Mouse (Mus musculus) intestine, embryonic 14.5 days (tissue): ENCODE measurements at regions not wholly inside any gene's neighbourhood (a gene's known extent, or its start where the extent isn't known, plus 50 kb on each side); places are given as distances from the start of the nearest gene placed in this dataset.

Experiments
- ATAC-seq: fragments of 200-750 bp; cut with Nextera tagmentation; replicated peaks from 2 replicates; pipeline ENCODE4 v1.8.0; 2017; ENCODE audit warnings: low read depth, moderate number of reproducible peaks, moderate TSS enrichment, moderate library complexity; ENCODE audit not compliant: low FRiP score, low TSS enrichment
- DNase-seq: peaks from one replicate; pipeline ENCODE4 v3.0.0-alpha.2; 2018; ENCODE audit warnings: low spot score
- H3K27ac ChIP-seq: fragments of 300-500 bp; sonication (generic); 2 replicates; pipeline ENCODE4 v1.5.1; 2014; ENCODE audit warnings: low read depth, mild to moderate bottlenecking, control low read depth
- H3K27me3 ChIP-seq: fragments of 300-500 bp; sonication (generic); replicated peaks from 2 replicates; pipeline ENCODE4 v1.6.1; 2014; ENCODE audit warnings: low read length, control low read depth; ENCODE audit not compliant: control insufficient read depth, insufficient read depth
- H3K36me3 ChIP-seq: fragments of 300-500 bp; sonication (generic); 2 replicates; pipeline ENCODE4 v1.6.1; 2014; ENCODE audit warnings: low read length, control low read depth; ENCODE audit not compliant: control insufficient read depth, insufficient read depth
- H3K4me1 ChIP-seq: fragments of 300-500 bp; sonication (generic); replicated peaks from 2 replicates; pipeline ENCODE4 v1.6.1; 2014; ENCODE audit warnings: low read length, control low read depth, mixed read lengths; ENCODE audit not compliant: control insufficient read depth, insufficient read depth
- H3K4me2 ChIP-seq: fragments of 300-500 bp; sonication (generic); 2 replicates; pipeline ENCODE4 v1.6.1; 2014; ENCODE audit warnings: low read length
- H3K4me3 ChIP-seq: fragments of 300-500 bp; sonication (generic); 2 replicates; pipeline ENCODE4 v1.5.1; 2014; ENCODE audit warnings: low read depth, low read length, control low read depth, mixed read lengths
- H3K9ac ChIP-seq: fragments of 300-500 bp; sonication (generic); 2 replicates; pipeline ENCODE4 v1.6.1; 2014; ENCODE audit warnings: mild to moderate bottlenecking, low read length
- H3K9me3 ChIP-seq: fragments of 300-500 bp; sonication (generic); 2 replicates; pipeline ENCODE4 v1.6.1; 2016; ENCODE audit warnings: low read length, control low read depth; ENCODE audit not compliant: control insufficient read depth
- WGBS: fragments of 180-500 bp; shearing (Covaris S2); extraction: QIAGEN DNeasy Blood & Tissue Kit; methylation state at CpG from one replicate; pipeline ENCODE4 v1.1.7; 2014; 5-methylcytosine and 5-hydroxymethylcytosine counted together

- Histone ChIP-seq H3K27me3 (no peaks in the 10 kb centered on the region), H3K4me2 (peak overlapping the region; percentile 42), H3K4me3 (0 out of 2 replicates have a peak overlapping the region, but pooled peaks have one; percentile 8), H3K36me3 (no peaks in the 10 kb centered on the region), H3K4me1 (peaks cover 31% of the 10 kb centered on the region), H3K27ac (peak overlapping the region; percentile 79), H3K9ac (peak overlapping the region; percentile 23; the same call in 1 of the 2 replicates), H3K9me3 (peaks cover 6% of the 10 kb centered on the region; the same call in 1 of the 2 replicates)
- DNase-seq, result peak; percentile 77
- WGBS, result 4% methylated on average over 14 of the region's 14 CpGs
- peak; percentile 71; the same call in 1 of the 2 replicates for ATAC-seq
Observed at GRCm38 (mm10) chr10:120646862-120647311, 170.6 kb upstream of the Hmga2 start.

- no peaks in the 10 kb centered on the region for H3K27me3 ChIP-seq
- no peak for DNase-seq
- WGBS, result 27% methylated on average over 5 of the region's 5 CpGs
- no peak overlapping the region for H3K9ac ChIP-seq
- no peak overlapping the region for H3K27ac ChIP-seq
- H3K4me3 ChIP-seq, result no peak overlapping the region
- H3K4me2 ChIP-seq, result no peak overlapping the region
- no peak for ATAC-seq
- peaks cover 14% of the 10 kb centered on the region for H3K4me1 ChIP-seq
- H3K9me3 ChIP-seq, result no peaks in the 10 kb centered on the region
- H3K36me3 ChIP-seq, result no peaks in the 10 kb centered on the region
Observed at GRCm38 (mm10) chr10:120640847-120641246, 164.6 kb upstream of the Hmga2 start.

- 33% methylated on average over 4 of the region's 4 CpGs for WGBS
- Histone ChIP-seq H3K27ac (no peak overlapping the region), H3K4me2 (no peak overlapping the region), H3K4me3 (no peak overlapping the region), H3K9me3 (no peaks in the 10 kb centered on the region), H3K9ac (no peak overlapping the region), H3K4me1 (peaks cover 16% of the 10 kb centered on the region), H3K27me3 (no peaks in the 10 kb centered on the region), H3K36me3 (no peaks in the 10 kb centered on the region)
- DNase-seq (no peak), ATAC-seq (no peak)
Observed at GRCm38 (mm10) chr10:120638316-120638715, 162.0 kb upstream of the Hmga2 start.

- H3K9ac ChIP-seq, result no peak overlapping the region
- no peaks in the 10 kb centered on the region for H3K9me3 ChIP-seq
- H3K4me1 ChIP-seq, result peaks cover 23% of the 10 kb centered on the region
- H3K27me3 ChIP-seq, result no peaks in the 10 kb centered on the region
- ATAC-seq, result no peak
- no peak overlapping the region for H3K4me3 ChIP-seq
- WGBS, result 60% methylated on average over 21 of the region's 21 CpGs
- DNase-seq, result no peak
- H3K27ac ChIP-seq, result no peak overlapping the region
- no peaks in the 10 kb centered on the region for H3K36me3 ChIP-seq
- no peak overlapping the region for H3K4me2 ChIP-seq
Observed at GRCm38 (mm10) chr10:120635818-120636543, 159.7 kb upstream of the Hmga2 start.

- no peak overlapping the region for H3K4me2 ChIP-seq
- DNase-seq (no peak), ATAC-seq (no peak)
- H3K4me3 ChIP-seq, result no peak overlapping the region
- no peaks in the 10 kb centered on the region for H3K9me3 ChIP-seq
- 48% methylated on average over 5 of the region's 5 CpGs for WGBS
- no peak overlapping the region for H3K27ac ChIP-seq
- no peak overlapping the region for H3K9ac ChIP-seq
- no peaks in the 10 kb centered on the region for H3K36me3 ChIP-seq
- no peaks in the 10 kb centered on the region for H3K27me3 ChIP-seq
- peaks cover 19% of the 10 kb centered on the region for H3K4me1 ChIP-seq
Observed at GRCm38 (mm10) chr10:120635194-120635593, 158.9 kb upstream of the Hmga2 start.

GRCm38 (mm10) chr10:120632071-120632470 is 155.8 kb upstream of the Hmga2 start:
- no peak overlapping the region for H3K27ac ChIP-seq
- H3K4me1 ChIP-seq, result peaks cover 16% of the 10 kb centered on the region
- H3K36me3 ChIP-seq, result no peaks in the 10 kb centered on the region
- H3K9me3 ChIP-seq, result no peaks in the 10 kb centered on the region
- no peak overlapping the region for H3K4me2 ChIP-seq
- no peak for DNase-seq
- ATAC-seq, result no peak
- H3K4me3 ChIP-seq, result no peak overlapping the region
- H3K27me3 ChIP-seq, result no peaks in the 10 kb centered on the region
- WGBS, result 47% methylated on average over 2 of the region's 2 CpGs
- H3K9ac ChIP-seq, result no peak overlapping the region

- ATAC-seq (no peak), DNase-seq (no peak)
- Histone ChIP-seq H3K36me3 (no peaks in the 10 kb centered on the region), H3K9ac (no peak overlapping the region), H3K4me2 (no peak overlapping the region), H3K9me3 (no peaks in the 10 kb centered on the region), H3K27me3 (no peaks in the 10 kb centered on the region), H3K4me1 (peaks cover 9% of the 10 kb centered on the region), H3K4me3 (no peak overlapping the region), H3K27ac (no peak overlapping the region)
- 72% methylated on average over 5 of the region's 5 CpGs for WGBS
Observed at GRCm38 (mm10) chr10:120628066-120628465, 151.8 kb upstream of the Hmga2 start.

- H3K9me3 ChIP-seq, result no peaks in the 10 kb centered on the region
Observed at GRCm38 (mm10) chr10:120625474-120625873, 149.2 kb upstream of the Hmga2 start.

More at GRCm38 (mm10) chr10:120625474-120625873, 149.2 kb upstream of the Hmga2 start:
- no peak overlapping the region for H3K4me2 ChIP-seq
- 75% methylated on average over 5 of the region's 5 CpGs for WGBS
- no peak for DNase-seq
- no peaks in the 10 kb centered on the region for H3K36me3 ChIP-seq
- H3K4me1 ChIP-seq, result no peaks in the 10 kb centered on the region; the same call in 1 of the 2 replicates
- H3K4me3 ChIP-seq, result no peak overlapping the region
- H3K27ac ChIP-seq, result no peak overlapping the region
- ATAC-seq, result no peak
- H3K9ac ChIP-seq, result no peak overlapping the region
- H3K27me3 ChIP-seq, result no peaks in the 10 kb centered on the region
